Mouse (Mus musculus): ENCODE measurements around the gene Szrd1.

GRCm38 (mm10) chr4:141134031-141134441, 5.5 kb downstream of the Szrd1 start:
- no peak for TF ChIP-seq CTCF (conservative IDR thresholded peaks at IDR 0.05; ENCODE audit: low read length)
- no peak for TF ChIP-seq POU5F1 (IDR thresholded peaks at IDR 0.05; ENCODE audit: borderline replicate concordance, low read length)

Data from E14TG2a.4 (cell line).